Mouse (Mus musculus) adrenal gland, adult 18-20 months (tissue): ENCODE data around the gene Rapgef1. TPM values are rescaled to one million over a fixed set of nuclear protein-coding genes. Genes with fewer than 3 reads are reported as not detected.
"Not testable (repeated sequence)": the region's sequence is repeated elsewhere in the genome, so short reads cannot be mapped to it uniquely, and the experiment has no call there.

Source experiments
- DNase-seq, 2 experiments: peaks; one replicate each; pipeline ENCODE4 v3.0.0; 2021 to 2022; ENCODE audit warnings: low spot score in 2 of 2
- total RNA-seq, 2 experiments: library from RNA; stranded (reverse); gene quantifications; 1 replicate in 1 of 2; 2 replicates in 1 of 2; pipeline ENCODE4 v1.2.3; 2021

The Rapgef1 gene
- total RNA-seq, 2 experiments from 2014 or later = 46.8 to 51.6 TPM

GRCm38 (mm10) chr2:29698421-29699290 lies 79.1 kb downstream of the Rapgef1 start:
- no peak for DNase-seq

- no peak for DNase-seq
Observed at GRCm38 (mm10) chr2:29700898-29701297, 81.4 kb downstream of the Rapgef1 start.

DNA sequence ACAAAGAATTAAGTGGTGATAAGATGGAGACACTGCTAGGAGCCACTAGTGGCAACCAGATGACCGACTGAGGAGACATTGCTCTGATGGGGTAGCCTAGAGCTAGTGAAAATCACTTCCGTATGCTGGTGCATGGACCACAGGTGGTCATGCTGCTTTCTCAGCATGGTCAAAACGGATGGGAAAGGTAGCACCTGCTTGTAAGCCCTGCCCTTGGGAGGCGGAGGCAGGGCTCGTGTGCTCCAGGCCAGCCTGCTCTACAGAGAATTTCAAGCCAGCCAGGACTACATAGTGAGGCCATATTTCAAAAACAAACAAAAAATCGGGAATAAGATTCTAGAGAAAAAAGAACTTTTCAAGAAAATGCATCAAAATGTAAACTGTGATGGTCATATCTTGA lies 81.9 kb downstream of the Rapgef1 start:
- DNase-seq = no peak

DNA sequence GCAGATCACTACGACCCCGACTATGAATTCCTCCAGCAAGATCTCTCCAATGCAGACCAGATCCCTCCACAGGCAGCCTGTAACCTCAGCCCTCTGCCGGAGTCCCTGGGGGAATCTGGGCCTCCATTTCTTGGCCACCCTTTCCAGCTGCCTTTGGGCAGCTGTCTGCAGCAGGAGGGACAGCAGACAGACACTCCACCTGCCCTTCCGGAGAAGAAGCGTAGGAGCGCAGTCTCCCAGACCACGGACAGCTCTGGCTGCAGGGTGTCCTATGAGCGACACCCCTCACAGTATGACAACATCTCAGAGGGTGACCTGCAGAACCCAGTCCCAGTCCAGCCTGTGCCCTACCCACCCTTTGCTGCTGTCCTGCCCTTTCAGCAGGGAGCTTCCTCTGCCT lies 82.7 kb downstream of the Rapgef1 start:
- DNase-seq = no peak

GRCm38 (mm10) chr2:29703104-29704081 lies 83.9 kb downstream of the Rapgef1 start:
- DNase-seq = no peak

GRCm38 (mm10) chr2:29705493-29705892 lies 86.0 kb downstream of the Rapgef1 start:
- DNase-seq = no peak

DNA sequence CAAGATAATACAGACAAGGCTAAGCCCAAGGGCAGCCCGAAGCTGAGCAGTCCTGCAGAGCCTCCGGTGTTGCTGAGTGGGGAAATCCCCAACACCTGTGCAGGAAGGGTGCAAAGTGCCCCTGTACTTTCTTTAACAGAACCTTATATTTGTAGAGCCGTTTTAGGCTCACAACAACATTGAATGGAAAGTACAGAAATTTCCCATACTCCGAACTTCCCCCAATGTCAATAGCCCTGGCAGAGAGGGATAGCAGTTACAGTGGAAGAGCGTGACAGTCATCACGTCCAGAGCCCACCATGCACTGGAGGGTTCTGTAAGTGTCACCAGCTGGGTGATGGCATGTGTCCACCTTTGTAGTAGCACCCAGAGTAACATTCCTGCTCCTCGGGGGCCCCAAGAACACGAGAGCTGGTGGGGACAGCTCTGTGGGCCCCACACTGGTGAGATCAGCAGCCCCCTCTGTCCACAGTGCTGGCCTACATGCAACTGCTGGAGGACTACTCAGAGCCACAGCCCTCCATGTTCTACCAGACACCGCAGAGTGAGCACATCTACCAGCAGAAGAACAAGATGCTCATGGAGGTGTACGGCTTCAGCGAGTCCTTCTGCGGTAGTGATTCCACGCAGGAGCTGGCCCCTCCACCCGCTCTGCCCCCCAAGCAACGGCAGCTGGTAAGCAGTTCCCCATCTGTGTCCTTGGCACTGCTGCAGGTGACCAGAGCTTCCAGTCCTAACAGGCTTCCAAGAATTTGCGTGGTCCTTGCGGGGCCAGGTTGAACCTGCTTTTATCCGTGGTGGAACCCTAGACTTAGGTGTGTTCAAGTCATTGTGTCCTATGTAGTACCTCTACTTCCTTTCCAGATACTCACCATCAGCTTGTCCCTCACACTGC lies 87.5 kb downstream of the Rapgef1 start:
- DNase-seq = no peak

- peak; percentile 16 to 36 for DNase-seq
Observed at GRCm38 (mm10) chr2:29707731-29708130, 88.2 kb downstream of the Rapgef1 start.

DNA sequence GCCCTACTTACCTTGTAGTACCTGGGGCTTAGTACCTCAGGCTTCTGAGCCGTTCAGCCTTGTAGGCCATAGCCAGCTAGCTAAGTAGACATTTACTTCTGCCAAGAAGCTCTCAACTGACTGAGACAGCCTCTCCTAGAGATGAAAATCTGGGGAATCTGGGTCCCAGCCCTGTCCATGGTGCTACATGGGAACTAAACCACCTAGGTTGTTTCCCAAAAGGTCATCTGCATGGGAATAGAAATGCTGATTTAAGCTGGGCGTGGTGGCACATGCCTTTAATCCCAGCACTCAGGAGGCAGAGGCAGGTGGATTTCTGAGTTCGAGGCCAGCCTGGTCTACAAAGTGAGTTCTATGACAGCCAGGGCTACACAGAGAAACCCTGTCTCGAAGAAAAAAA lies 88.7 kb downstream of the Rapgef1 start:
- not testable (repeated sequence) for DNase-seq

- no peak for DNase-seq
Observed at GRCm38 (mm10) chr2:29711038-29711437, 91.5 kb downstream of the Rapgef1 start.

DNA sequence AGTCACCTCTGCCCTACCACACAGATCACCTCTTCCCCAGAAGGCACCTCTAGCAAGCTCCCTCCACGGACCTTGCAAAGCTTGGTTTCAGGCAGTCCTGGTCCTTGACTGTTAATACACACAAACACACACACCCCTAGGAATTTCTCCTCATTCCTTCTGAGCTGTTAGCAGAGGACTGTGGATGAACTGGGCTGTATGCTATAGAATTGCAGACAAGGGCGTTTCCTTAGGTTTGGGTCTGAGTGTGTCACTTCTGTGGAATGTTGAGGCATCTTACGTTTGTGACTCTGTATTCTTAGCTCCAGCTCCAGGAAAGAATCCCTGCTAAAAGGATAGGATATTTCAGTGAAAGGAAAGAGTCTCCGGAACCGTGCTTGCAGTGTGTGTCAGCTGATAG lies 92.4 kb downstream of the Rapgef1 start:
- DNase-seq = no peak

DNA sequence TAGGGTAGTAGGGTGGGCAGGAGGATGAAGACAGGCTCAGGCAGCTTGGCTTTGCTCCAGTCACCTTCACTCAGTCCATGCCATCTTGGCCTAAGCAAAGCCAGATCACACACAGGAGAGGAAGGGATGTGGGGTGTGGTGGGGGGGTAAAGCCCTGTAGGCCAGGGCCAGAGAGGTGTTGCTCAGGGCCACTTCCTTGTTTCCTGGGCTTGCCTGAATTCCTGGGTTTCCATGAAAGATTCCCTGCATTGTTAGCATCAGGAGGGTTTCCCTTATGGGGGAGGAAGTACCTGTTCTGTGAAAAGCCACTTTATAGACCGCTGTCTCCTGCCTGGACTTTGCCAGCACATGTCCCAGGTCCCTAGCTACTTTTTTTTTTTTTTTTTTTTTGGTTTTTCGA lies 94.0 kb downstream of the Rapgef1 start:
- DNase-seq = no peak

DNA sequence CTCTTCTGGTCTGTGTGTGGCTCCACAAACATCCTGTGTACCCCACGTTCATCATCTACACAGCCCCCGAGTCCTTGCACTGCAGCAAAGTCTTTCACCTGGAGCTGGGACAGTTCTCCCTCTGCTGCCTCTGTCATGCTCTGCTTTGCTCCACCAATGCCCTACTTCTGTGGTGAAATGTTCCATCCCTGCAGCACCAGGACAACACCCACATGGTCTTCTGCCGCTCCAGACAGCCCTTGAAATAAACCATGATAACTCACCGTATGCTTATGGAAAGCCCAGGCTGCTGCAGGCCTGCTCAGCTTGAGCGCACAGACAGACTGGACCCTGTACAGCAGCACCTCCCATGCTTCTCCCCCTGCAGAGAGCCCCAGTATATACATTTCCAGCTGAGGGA lies 94.6 kb downstream of the Rapgef1 start:
- no peak for DNase-seq

- DNase-seq = no peak
Observed at GRCm38 (mm10) chr2:29716143-29716542, 96.6 kb downstream of the Rapgef1 start.

GRCm38 (mm10) chr2:29716691-29717090 lies 97.2 kb downstream of the Rapgef1 start:
- no peak for DNase-seq

- no peak for DNase-seq
Observed at GRCm38 (mm10) chr2:29718581-29718980, 99.1 kb downstream of the Rapgef1 start.

DNA sequence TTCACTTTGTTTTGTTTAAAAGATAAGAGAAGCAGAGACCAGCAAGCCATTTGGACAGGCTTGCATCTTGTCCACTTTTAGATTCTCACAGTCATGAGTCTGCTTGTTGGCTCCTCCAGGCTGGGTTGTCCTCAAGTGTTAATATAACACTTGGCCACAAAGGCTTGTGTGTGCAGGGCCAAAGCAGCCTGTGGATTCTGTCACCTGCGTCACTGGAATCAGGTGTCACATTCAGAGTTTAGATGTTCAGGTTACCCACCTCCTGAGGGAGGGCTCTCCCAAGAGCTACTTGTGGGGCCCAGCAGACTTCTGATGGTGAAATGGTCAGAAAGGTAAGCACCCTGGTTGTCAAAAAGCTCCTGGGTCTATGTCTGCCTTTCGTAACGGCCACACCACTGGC lies 103.6 kb downstream of the Rapgef1 start:
- no peak for DNase-seq

GRCm38 (mm10) chr2:29724664-29725365 lies 105.3 kb downstream of the Rapgef1 start:
- no peak for DNase-seq

DNA sequence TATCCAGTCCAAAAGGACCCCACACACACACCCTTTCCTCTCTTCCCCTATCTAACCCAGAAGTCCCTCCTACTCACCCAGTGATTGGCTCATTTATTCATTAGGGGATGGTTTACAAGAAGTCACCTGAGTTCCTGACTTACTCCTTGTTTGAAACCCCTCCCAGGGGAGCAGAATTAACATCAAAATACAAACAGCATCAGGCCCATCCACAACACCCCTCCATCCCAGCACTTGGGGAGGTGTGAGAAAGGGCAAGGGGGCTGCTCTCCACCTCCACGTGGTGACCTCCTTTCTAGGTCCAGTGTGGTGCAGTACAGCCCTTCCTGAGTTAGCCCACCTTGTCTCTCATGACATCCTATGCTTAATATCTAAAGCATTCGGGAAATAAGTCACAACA lies 110.0 kb downstream of the Rapgef1 start:
- no peak for DNase-seq

DNA sequence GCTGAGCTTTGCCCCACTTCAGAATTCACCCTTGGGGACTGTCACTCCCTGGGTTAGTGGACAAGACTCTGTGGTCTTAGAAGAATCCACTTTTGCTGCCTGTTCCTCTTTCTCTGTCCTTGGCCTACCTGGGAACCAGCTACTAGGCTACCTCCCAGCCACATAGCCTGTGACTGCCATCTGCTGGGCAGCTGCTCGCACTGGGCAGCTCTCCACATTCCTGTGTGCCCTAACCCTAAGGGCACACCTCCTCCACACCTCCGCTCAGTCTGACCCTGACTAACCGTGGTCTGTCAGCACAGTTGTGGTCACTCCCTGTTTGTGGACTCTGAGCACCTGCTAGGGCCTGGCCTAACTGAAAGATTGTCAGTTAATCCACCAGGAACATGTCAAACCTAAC lies 112.0 kb downstream of the Rapgef1 start:
- peak; percentile 54 to 62 for DNase-seq
